Mouse (Mus musculus) lung, postnatal 4 days (tissue): ENCODE measurements around the gene Ssh2.

Experiments used
- DNase-seq, 2 experiments: peaks; one replicate each; pipeline ENCODE4 v3.0.0; 2021

Gene Ssh2

DNA sequence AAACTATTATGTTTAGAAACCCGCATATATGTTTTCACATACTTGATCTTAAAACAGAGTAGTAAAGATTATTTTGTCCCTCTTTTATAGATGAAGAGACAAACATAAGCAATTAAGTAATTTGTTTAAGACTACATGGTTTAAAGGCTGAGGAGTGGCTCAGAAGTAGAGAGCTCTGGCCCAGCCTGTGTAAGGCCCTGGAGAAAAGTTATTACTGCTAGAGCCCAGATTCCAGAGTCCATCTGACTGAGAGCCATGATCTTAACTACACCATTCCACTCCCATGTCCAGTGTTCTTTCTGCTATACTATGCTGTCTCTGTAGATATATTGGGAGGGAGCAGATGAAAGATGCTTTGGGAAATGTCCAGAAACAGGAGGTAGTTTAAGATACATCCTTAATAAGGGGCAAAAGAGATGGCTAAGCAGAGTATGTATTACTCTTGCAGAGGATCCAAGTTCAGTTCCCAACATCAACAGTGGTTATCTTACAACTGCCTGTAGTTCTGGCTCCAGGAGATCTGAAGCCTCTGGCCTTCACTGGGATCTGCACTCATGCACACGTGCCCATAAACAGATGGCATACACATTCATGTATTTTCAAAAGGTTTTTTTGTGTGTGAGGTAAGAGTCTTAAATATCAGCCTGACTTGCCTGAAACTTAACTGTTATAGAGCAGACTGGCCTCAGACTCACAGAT is 198.2 kb downstream of the Ssh2 start:
- no peak for DNase-seq

DNA sequence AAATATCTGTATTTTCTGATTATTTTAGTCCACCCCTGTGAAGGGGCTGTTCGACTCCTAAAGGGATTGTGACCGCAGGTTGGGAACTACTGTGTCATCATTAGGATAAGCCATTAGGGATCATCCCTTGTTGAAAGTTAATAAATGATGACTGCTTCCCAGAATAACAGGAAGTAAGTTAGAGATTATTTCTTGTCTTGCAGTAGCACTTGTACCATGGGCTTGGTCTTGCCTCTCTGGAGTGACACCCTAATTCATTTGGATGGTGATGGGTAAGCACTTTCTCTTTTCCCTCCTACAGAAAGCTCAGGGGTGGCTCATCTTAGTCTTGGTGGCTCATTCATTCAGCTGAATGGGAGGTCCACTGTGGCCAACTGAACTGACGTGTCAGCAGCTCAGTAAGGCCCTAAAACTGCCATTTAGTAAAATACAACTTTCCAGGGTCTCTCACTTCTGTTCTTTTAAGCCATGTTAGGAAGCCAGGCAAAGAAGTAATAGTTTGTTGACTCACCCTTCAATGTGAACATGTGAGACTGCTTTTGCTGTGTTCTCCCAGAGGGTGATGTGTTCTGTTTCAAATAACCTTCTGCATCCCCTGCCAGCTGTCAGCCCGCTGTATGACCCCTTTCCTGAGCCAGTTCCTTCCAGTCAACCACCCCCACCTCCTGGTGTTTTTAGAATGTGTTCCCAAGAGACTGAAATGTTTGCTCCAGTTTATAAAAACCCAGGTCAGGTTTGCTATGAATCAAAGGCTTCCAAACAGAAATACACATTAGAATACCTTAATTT is 200.3 kb downstream of the Ssh2 start:
- DNase-seq, result no peak

DNA sequence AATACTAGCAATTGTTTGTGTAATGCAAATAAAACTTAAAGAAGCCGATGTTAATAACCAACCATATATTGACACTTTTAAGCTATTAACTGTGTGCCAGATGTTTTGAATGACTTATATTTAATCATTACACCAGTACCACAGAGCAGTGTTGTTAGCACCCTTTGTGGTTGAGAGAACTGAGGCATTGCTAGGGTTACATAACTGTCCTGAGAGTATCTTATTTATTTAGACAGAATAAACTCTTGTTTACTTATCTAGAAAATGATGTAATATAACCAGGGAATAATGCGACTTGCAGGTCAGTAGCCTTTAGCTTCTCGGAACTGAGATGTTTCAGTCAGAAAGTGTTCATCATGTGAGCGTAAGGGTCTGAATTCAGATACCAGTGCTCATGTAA is 201.9 kb downstream of the Ssh2 start:
- DNase-seq, result no peak

DNA sequence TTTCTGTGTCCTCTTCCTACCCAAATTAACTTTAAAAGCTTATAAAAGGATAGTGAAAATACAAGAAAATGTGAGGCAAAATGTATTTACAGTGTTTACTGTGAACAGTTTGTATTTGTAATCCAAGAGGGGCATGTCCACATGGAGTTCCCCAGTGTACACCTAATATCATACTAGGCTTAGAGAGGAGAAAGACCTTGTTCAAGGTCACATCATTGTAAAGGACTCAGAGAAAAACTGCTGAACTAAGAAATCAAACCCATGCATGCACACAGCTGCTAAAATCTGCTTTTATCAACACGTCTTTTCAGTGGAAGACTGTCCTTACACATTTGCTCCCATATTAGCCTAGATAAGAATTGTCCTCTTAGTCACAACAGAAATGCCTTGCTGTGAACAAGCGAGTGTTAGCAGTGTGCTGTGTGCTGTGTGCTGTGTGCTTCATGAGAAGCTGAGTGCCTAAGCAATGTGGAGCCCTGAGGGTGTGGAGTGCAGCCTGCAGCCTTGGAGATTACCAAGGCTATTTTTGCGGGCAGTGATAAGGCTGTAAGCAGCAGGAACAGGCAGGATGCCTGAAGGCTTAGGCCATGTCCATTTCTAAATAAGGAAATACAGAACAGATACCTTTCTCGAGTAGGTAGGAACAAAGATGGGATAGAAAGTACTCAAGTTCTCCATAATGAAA is 207.2 kb downstream of the Ssh2 start:
- DNase-seq, result no peak

DNA sequence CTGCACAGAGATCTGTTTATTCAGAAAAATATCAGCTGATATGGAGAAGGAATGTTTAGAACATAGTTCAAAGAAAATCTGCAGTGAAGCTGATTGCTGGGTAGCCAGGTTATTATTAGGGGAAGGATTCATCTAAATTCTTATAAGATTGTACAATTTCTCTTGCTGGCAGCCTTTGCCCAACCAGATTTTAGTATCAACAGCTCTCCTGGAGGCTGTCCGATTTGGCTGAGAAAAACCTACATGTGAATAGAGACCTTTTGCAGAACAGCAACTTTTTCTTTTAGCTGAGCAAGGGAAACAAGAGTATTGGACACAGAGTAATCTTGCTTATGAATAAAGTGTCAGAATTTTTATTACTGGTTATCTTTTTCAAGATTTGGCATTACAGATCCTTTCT is 212.4 kb downstream of the Ssh2 start:
- no peak for DNase-seq

DNA sequence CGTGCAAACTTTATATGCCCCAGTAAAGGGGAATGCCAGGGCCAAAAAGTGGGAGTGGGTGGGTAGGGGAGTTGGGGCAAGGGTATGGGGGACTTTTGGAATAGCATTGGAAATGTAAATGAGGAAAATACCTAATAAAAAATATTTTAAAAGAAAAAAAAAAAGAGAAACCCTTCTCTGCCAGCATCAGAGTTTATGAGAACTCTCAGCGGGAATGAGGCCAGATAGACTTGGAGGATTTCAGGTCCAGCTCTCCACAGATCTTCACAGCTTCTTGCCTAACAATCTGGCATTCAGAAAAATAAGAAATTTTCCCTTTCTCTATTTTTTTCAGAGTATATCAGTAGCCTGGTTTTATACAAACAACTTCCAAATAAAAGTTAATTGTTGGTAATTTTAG is 220.9 kb downstream of the Ssh2 start:
- no peak for DNase-seq

DNA sequence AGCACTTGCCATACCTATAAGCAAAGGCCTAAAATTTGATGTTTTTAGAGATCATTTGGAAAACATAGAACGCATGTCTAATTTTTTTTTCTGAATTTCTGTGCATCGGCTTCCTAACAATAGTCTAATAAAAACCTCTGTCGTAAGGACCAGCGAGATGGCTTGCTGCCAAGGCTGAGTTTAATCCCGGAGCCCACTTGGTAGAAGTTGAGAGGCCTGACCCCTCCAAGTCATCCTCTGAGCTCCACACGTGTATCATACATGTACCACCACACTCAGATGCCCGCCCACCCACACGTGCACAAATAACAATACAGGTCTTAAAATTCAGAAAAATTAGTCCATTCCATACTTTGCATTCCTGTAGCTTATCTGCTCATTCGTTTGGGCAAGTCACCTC is 224.0 kb downstream of the Ssh2 start:
- DNase-seq, result no peak

DNA sequence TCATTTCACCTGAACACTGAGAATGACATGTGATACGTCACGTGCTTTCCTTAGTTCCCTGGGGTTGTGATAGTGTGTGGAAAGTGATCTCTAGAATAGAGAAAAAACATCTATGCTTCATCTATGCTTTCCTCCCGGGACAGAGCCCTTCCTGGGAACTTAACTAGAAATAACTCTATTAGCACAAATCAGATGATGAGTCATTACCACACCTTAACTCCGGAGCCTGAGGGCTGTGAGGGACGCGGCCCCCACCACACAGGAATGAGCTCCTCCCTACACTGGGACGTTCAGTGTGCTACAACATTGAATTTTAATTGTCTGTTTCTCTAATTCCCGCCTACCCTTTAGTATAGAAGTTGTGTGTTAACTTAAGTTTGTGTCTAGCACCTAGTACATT is 224.9 kb downstream of the Ssh2 start:
- no peak for DNase-seq

DNA sequence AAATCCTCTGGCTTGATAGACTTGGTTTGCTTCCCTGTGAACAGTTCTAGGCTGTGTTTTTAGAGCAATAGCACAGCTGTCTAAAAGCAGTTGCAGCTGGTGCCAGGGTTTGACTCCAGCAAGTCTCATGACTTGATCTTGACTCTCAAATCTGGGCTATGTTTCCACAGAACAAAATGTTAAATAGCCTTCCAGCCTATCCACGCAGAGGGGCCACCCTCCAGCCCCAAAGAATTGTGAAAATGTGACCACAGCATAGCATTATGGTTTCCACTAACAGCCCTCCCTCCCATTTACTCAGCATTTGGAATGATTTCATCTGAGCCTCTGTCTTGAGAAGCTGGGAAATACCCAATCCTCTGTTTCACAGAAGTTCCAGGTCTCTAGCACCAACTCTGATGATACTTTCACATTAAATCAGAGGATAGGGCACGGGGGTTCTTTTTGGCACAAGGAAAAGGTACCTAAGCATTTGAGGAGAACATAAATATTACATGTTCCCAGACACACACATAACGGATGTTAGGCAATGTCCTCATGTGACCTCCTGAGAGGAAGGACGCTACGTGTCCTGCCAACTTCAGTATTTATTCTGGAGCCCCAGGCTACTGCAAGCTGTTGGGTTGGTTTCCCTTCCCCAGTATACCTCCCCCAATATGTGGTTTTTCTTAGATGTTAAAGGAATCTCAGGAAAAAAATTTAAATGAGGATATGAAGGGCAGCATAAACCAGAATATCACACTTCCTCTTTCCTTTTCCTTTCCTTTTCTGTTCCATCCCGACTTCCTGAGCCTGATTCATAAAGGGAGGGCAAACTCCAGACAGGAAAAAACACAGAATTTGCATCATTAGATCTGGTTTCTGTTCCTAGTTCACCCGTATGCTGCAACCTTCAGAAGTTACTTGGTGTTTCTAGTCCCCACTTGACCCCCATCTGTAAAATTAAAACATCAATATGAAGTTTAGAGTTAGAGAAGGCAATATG is 226.4 kb downstream of the Ssh2 start:
- DNase-seq, result peak; percentile 67 to 83

DNA sequence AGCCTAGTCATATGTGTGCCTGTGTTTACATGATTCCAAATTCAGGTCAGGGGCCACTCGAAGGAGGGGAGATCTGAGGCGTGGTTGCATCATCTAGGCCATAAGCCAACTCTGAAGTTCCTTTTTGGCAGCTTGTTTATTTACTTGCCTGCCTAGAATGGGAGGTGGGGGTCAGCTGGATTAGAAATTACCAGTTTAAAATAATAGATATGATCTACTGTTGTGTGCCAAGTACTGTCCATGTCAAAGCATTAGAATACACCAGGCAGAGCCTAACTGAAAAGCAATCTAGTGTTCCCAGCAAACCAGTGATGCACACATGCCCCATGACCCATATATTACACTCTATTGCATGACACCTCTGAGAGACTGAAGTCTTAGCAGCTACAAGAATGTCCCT is 228.9 kb downstream of the Ssh2 start:
- peak; percentile 76 to 79 for DNase-seq

DNA sequence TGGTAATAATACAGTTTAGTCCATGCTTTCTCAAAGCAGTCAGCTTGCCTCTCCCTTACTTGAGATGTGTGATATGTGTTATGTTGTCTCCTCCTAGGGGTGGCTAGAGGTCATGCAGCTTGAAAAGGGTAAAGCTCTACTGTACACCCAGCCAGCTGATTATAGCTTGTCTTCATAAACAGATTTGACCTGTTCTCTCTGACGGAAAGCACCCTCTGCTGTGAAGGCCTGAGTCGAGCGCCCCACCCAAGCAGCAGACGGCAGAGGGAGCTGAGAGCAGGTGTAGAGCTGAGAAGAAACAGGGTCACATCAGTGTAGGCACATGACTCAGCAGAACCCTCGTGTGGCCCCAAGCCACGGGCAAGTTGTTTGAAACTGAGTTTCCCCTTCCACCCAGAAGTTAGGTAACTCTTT is 230.5 kb downstream of the Ssh2 start:
- peak; percentile 58 to 73 for DNase-seq

DNA sequence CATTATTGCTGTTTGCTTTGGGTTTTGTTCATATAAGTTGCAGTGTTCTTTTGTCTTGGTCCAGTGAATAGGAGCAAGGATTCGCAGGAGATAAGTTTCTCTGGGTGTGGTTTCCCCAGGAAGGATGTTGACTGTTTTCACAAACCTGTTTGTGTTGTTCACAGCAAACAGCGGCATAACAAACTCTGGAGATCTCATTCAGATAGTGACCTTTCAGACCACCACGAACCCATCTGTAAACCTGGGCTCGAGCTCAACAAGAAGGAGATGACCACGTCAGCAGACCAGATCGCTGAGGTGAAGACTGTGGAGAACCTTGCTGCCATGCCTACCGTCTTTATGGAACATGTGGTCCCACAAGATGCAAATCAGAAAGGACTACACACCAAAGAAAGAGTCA is 233.1 kb downstream of the Ssh2 start:
- no peak for DNase-seq

DNA sequence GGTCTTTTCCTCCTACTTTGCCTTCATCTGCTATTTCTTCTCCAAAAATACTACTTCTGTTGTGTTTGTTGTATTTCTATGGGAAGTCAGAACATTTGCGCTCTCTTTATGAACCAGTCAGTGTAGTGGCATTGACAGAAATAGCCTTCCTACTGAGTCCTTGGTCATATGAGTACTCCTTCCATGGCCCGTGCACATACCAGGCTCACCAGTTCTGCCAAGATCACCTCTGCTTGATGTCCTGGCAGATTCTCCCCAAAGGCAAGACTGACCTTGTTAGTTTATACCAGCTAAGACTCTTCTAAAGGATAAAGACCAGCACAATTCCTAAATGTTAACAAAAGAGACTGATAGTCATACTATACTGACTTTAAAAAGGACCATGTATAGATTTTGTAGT is 235.6 kb downstream of the Ssh2 start:
- no peak for DNase-seq

DNA sequence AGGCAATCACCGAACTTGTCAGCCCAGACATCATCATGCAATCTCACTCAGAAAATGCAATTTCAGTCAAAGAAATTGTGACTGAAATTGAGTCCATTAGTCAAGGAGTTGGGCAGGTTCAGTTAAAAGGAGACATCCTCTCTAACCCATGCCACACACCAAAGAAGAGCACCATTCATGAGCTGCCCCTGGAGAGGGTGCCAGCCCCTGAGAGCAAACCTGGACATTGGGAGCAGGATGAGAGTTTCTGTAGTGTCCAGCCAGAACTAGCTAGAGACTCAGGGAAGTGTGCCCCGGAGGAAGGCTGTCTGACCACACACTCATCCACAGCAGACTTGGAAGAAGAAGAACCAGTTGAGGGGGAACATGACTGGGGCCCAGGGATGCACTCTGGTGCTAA is 237.3 kb downstream of the Ssh2 start:
- DNase-seq, result no peak

DNA sequence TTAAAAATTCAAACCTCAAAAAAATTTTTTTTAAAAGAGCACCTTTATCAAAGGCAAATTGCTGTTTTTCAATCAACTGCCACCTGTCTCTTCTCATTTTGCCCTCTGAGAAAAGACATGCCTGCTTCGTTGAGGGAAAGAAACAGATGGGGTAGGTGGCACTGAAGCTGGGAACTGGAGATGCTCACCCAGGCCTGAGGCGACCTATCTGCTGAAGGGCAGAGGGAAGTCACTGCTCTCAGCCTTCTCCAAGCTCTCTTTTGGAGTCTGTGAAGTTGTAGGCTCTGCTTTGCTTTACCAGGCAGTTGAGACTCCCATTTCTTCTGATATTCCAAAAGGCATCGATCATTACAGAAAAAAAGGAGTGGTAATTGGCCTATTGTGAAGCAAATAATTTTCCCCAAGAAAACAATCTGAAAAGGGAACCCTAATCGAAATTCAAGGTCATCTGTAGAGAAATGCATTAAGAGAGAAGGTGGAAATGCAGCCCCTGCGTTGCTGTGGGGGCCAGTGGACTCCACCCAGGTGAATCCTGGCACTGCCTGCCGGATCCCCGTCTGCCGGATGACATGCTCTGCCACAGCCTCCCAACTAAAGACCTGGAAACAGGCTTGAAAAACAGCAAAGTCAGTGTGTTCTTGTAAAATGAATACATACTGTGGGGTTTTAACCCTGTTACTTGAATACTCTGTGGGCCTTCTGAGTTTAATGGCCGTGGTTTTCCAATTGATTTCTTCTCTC is 239.9 kb downstream of the Ssh2 start:
- no peak for DNase-seq

DNA sequence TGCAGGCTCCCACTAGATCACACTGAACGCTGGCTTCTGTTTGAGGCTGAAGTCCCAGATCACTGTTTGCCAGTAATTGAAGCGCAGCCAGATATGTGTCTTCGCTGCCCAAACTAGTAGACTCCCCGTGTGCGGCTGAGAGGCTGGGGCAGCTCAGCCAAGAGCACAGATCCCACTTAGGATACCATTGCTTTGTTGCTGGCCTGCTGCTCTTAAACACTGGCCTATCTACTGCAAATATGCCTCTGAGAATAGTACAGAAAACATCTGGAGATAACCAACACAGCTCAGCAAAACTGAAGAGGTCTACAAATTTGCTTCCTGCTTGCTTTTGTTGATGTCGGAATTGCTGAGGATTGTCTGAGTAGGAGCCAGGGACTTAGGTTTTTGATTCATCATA is 240.8 kb downstream of the Ssh2 start:
- DNase-seq, result peak in 1 of 2 experiments; percentile 61

DNA sequence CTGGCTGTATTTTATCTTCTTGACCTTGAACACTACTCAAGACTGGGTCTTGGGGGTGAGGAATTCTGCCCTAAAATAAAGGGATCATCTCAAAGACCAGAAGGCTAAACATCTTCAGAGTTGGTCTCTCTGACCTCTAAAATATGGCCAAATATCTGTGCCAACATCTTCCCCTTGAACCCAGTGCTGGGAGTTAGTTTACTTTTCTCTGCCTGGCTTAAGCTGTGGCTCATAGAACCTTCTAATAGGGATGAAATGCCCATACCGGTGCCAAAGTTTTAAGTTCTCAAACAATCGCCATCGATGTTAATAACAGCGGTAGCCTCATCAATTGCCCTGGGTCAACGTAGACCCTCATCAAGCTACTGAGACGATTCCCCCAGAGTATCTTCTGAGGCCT is 245.8 kb downstream of the Ssh2 start:
- no peak for DNase-seq

DNA sequence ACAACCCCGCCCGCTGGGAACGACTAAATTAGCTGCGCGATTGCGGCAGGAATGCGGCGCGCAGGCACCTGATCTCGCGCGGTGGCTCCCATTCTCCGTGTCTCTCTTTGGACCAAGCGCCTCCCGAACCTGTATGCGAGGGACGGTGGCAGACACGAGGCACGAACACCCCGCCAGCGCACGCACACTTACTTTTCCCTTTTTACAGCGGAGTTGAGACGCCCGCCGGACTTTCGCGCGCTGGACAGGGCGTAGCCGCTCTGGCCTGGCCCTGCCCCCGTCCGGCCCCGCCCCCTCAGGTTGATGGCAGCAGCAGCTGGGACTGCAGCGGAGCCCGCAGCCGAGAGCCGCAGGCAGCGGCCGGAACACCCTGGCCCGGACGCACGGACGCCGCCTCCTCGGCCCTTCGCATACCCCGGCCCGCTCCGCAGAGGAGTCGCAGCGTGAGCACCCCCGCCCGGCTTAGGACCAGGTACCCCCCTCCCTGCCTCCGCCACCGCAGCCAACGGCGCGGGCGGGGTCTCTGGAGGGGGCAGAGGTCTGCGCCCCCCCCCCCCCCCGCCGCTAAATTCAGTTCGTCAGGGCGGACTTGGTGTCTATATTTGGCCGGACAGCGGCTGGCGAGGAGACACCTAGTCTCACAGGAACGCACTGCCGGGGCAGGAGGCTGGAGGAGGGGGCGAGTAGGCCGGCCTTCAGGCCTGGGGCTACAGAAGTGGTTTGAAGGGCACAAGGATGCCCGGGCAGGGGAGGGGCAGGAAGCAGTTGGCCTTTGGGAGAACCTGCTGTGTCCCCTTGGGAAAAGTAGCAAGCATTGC is 246.4 kb downstream of the Ssh2 start, which contains the start of gene Coro6:
Gene Coro6, plus strand, starts transcription at position 129 of the 818 bp plus-strand sequence.
- DNase-seq, result peak; percentile 84 to 86

DNA sequence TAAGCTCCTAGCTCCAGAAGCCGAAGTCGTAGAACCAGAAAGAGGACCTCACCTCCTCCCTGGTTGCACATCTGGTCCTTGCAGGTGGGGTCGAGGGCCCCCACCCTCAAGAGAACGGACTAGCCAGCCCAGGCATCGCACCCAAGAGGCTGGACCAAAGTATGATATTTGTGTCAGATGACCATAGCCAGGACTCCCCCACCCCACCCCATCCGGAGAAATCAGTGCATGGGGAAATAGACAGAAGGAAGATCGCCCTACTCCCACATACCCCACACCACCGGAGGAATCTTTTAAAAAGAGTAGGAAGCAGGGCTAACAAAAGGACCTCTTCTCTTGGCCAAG is 247.0 kb downstream of the Ssh2 start:
- no peak for DNase-seq

DNA sequence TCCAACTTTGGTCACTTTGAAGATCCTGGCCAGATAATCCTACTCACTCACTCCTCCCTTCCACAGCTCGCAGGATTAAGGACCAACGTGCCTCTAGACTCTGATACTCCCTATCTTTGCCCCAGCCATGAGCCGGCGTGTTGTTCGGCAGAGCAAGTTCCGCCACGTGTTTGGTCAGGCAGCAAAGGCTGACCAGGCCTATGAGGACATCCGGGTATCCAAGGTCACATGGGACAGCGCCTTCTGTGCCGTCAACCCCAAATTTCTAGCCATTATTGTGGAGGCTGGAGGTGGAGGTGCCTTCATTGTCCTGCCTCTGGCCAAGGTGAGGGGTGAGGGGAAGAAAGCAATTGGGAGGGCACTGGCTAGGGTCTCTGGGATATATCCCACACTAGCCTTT is 247.7 kb downstream of the Ssh2 start:
- DNase-seq, result no peak

DNA sequence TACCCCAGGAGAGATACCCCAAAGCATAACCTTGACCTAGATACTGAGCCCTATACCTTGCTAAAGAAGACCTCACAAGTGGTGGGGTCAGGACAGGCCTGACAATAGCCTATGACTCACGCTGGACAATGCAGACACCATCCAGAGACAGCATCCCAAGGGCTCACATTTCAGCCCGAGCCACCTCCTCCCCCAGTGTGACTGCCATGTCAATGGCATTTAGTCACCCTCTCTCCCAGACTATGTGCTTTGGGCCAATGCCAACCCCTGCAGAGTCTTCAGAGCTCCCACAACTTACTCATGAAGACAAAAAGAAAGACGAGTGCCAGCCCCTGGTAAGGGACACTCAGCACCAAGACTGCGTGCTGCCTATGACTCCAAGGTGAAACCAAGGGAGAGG is 248.6 kb downstream of the Ssh2 start:
- DNase-seq, result peak in 1 of 2 experiments; percentile 31
